Mouse (Mus musculus): ENCODE results near the gene Cabp7.

GRCm38 (mm10) chr11:4687874-4688273, 58.7 kb downstream of the Cabp7 start:
- TF ChIP-seq CTCF (IDR thresholded peaks at IDR 0.05; ENCODE audit: borderline replicate concordance, control insufficient read depth, extremely low read depth, insufficient read depth, low read length, poor library complexity) (no peak), POLR2A (IDR thresholded peaks at IDR 0.05; ENCODE audit: control insufficient read depth, extremely low read depth, insufficient read depth, low read length, poor library complexity) (no peak)
